Mouse (Mus musculus): ENCODE measurements around the gene Plac9a.

DNA sequence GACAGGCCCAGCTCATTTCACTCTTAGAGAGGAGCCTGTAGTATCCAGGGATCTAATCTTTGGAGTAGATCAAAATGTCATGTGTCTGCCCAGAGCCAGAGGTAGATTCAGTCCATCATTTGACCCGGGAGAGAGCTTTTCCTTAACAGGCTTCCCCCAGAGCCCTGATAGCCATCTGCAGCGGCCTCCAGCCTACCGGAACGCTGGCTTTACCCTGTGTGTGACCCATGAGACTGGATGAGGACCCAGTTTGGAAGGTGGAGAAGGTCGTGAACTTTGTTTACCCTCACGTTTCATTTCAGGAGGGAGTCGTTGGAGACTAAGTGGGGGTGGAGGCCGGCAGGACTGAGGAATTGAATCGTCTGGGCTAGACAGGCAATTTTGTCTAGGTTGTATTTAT lies 55.2 kb downstream of the Plac9a start:
- TF ChIP-seq CTCF (IDR thresholded peaks at IDR 0.05) (no peak), EP300 (IDR thresholded peaks at IDR 0.05; ENCODE audit: insufficient read depth, low read depth, low read length) (no peak), POLR2A (IDR thresholded peaks at IDR 0.05; ENCODE audit: insufficient read depth, low read depth, low read length) (no peak)

All from heart, adult 2 months (tissue).